Mouse (Mus musculus) cerebellum, postnatal 25 days (tissue): ENCODE measurements around the gene Olfr518.

Source experiments
- DNase-seq, 2 experiments: peaks; one replicate each; pipeline ENCODE4 v3.0.0; 2021; ENCODE audit warnings: mixed read lengths in 2 of 2

Gene Olfr518

DNA sequence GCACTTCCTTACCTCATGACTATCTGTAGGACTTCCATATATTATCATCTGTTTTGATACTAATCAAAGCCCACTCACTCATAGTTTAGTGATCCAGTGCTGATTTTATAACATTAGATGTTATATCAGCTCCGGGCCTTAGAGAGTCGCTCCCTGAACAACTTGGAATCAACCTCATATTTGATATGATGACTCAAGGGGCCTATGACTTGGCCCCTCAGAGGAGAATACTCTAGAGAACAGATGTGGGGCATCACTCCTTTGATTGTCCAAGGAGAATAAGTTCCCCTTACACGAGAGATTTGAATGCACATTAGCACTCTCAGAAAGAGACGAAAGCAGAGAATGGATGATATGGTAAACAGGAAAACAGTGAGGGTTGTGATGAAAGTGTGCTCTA, at the start of gene Olfr518:
Gene Olfr518 (minus strand): TSS at position 101 of the 400 bp plus-strand sequence.
- DNase-seq = no peak

DNA sequence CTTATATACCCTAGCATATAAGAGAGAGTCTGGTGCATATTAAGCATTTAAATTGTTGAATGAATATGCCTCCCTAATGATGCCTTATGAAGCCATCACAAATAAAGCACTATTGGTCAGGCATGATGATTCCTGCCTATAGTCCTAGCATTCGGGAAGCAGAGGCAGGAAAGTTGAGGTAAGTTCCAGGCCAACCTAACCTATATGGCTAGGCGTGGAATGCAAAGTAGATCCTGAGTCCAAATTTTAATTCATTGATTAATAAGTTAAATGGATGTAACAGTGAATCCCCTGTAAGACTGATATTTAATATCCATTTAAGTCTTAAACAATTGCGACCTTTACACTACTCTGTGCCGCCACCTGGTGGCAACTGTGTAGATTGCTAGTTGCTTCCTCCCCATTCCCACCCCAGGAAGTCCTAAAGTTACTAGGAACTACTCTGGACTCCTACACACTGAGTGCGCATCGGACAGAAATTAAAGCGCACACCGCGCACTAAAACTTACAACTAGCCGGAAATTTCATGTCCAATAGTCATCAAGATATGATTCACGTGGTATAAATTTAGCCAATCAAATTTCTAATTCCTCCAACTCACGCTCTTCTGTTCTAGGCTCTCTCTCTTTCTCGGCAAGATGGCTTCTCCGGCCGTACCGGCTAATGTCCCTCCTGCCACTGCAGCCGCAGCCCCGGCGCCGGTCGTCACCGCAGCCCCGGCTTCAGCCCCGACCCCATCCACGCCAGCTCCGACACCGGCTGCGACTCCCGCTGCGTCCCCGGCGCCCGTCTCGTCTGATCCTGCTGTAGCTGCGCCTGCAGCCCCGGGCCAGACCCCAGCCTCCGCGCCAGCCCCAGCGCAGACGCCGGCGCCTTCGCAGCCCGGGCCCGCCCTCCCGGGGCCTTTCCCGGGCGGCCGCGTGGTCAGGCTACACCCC, 49.3 kb upstream of the Olfr518 start, which contains the start of gene Eif3f:
Gene Eif3f (plus strand): TSS at position 624 of the 938 bp plus-strand sequence.
- DNase-seq = peak; percentile 94 to 95

DNA sequence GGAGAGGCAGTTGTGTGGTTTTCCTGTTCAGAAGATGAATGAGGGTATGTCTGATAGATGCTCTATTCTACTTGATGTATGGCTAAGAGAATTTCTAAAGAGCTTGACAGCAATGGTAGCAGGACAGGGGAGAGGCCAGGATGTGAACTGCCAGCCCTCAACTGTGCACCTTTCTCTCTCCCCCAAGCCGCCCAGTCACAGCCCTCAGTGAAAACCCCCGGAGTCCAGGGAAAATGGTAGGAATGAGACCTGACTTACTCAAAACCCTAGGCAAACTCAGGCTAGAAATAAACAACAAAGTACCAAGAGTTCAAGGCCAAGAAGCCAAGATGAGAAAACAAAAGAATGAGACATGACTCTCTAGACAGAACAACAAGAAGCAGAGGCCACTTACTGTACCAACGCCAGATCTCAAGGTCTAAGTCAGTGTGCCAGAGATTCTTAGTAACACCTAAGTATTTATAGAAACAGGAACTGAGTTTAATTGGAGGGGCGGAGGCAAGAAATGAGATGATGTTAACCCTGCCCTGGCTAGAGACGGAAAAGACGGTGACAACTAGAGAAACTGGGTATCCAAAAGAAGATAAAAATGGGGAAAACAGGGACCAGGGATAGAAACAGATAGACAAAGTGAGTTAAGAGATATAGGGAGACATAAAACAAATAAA, 45.1 kb upstream of the Olfr518 start, which contains the start of gene Nlrp10:
Gene Nlrp10 (minus strand): TSS at position 453 of the 668 bp plus-strand sequence.
- DNase-seq = no peak

DNA sequence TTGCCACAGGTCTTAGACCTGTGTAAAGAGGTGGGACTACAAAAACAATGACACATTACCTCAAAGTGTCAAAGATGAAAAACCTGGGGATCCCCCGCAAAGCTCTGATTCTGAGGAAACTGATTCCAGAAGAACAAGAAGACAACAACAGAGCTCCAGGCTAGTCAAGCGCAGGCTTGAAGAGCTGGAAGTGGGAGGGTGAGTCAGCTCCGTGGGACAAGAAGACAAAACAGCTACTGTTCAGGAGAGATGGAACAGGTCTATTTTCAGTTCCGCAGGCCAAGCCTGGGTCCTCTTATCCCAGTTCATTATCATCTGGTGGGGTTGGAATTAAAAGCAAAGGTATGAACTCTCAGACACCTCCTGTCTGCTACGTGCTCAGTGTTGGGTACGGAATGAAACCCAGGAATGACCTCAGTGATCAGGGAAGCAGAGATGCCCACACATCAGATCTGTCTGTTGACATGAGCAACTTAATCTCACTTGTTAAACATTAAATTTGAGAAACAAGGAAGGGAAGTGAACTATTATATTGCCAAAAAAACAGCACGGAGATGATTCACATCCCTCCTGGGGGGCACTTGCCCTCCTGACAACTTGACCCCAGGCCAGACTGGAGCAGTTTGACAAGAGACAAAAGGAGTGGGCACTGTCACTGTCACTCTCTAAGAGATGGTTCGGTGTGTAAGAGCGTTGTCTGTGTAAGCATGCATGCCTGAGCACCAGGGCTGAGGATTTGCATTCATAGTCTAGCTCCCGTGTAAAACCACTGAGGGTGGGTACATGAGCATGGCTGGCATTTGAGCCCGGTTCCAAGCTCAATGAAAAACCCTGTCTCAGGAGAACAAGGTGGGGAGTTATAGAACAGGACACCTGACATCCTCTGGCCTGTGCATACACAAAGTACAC, 43.7 kb upstream of the Olfr518 start:
- no peak for DNase-seq

DNA sequence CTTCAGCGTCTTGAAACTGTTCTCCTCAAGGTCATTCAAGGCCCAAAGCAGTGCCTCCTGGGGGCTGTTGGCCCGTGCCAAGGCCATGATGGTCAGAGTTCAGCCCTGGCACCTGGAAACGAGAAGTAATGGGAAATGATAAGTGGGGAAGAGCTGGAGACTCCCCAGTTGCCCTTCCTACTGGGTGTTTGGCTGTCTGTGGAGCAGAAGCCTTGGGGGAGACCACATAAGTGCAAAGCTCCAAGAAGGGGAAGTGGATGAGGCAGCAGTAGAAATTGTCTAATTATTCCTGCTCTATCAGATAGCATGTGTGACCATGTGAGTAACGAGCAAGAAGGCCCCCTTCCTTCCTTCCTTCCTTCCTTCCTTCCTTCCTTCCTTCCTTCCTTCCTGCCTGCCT, 42.2 kb upstream of the Olfr518 start:
- DNase-seq = no peak

DNA sequence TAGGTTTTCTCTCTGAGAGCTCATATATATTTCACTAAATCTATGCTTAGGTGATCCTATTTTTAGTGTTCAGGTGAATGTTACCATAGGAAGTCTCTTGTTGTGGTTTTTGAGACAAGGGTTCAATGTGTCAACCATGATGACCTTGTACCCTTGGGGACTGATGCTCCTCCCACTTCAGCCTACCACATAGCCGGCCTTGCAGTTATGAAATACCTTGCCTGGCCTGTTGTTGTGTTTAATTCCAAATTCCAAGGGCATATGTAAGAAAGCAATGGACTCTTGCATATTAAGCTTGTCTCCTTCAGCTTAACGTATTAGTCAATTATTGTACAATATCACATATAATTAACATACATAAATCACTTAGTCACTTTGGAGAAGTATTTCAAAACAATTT, 19.2 kb upstream of the Olfr518 start:
- DNase-seq = no peak

DNA sequence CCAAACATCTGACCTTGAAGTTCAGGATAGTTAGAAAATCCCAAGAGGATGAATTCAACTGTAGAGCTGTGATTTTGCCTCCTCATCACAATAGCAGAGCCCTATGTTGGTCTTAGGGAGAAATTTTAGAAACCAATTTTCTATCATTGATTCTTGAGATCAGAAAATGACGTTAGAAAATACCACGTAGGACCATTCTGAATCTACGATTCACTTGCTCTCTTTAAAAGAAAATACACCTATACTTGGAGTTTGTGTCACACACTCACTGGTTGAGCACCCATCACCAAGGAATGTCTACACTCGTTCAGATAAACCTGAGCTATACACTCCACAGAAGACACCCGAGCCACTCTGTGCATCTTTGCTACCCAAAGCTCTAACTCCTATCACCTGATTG, 9.5 kb upstream of the Olfr518 start, which contains the start of gene Olfr519:
Gene Olfr519 (minus strand): TSS at position 101 of the 400 bp plus-strand sequence.
- DNase-seq = no peak

DNA sequence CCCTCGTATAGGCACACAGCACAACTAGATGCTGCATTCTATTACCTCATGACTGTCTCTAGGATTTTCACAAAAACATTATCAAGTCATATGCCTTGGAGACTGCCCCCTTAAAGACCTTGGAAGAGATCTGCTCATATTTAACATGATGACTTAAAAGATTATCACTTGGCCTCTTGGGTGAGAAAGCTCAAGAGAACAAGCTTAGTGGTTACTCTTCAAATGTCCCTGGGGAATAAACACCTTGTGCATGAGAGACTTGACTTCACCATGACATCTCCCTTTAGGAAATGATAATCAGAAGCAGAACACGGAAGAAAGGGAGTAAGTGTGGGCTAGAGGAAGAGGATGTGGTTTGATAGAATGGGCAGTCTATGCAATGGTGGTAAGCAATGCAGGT, 12.5 kb downstream of the Olfr518 start, which contains the start of gene Olfr517:
Gene Olfr517 (minus strand): TSS at position 101 of the 400 bp plus-strand sequence.
- DNase-seq = no peak

DNA sequence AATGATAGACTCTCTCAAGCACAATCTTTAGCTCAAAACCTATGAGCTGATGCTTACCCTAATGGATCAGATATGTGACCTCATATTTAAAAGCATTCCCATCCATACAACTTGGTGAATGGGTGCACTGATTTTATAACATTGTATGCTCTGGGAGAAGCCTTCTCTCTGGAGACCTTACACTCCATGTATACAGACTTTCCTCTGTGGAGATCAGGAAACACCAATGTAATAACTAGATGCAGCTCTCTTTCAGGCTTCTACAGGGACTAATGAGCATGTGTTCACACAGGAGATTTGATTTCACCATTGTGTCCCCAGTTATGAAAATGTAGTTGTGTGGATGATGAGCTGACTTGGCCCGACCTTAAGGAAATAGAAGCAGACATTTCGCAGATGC, 34.4 kb downstream of the Olfr518 start, which contains the start of gene Olfr516:
Gene Olfr516 (minus strand): TSS at position 101 of the 400 bp plus-strand sequence.
- DNase-seq = no peak
